Mouse (Mus musculus) heart, embryonic 15.5 days (tissue): ENCODE data around the gene Stam2. TPM values are rescaled to one million over a fixed set of nuclear protein-coding genes. Genes with fewer than 3 reads are reported as not detected.

ENCODE experiments used
- ATAC-seq: fragments of 200-750 bp; cut with Nextera tagmentation; replicated peaks from 2 replicates; pipeline ENCODE4 v1.8.0; 2017; ENCODE audit warnings: low read depth, moderate TSS enrichment; ENCODE audit not compliant: insufficient number of reproducible peaks, insufficient read depth, low FRiP score
- H3K27ac ChIP-seq: fragments of 300-500 bp; sonication (generic); 2 replicates; pipeline ENCODE4 v1.5.1; 2015; ENCODE audit warnings: mild to moderate bottlenecking, inconsistent platforms
- H3K27me3 ChIP-seq: fragments of 300-500 bp; sonication (generic); 2 replicates; pipeline ENCODE4 v1.6.1; 2015; ENCODE audit warnings: inconsistent platforms
- H3K36me3 ChIP-seq: fragments of 300-500 bp; sonication (generic); 2 replicates; pipeline ENCODE4 v1.6.1; 2015; ENCODE audit warnings: mild to moderate bottlenecking, inconsistent platforms
- H3K4me1 ChIP-seq: fragments of 300-500 bp; sonication (generic); replicated peaks from 2 replicates; pipeline ENCODE4 v1.6.1; 2015; ENCODE audit warnings: inconsistent platforms
- H3K4me2 ChIP-seq: fragments of 300-500 bp; sonication (generic); 2 replicates; pipeline ENCODE4 v1.6.1; 2015; ENCODE audit warnings: inconsistent platforms, mild to moderate bottlenecking, moderate library complexity
- H3K4me3 ChIP-seq: fragments of 300-500 bp; sonication (generic); 2 replicates; pipeline ENCODE4 v1.5.1; 2015; ENCODE audit warnings: mild to moderate bottlenecking, inconsistent platforms
- H3K9ac ChIP-seq: fragments of 300-500 bp; sonication (generic); 2 replicates; pipeline ENCODE4 v1.6.1; 2015; ENCODE audit warnings: mild to moderate bottlenecking, inconsistent platforms
- H3K9me3 ChIP-seq: fragments of 300-500 bp; sonication (generic); replicated peaks from 2 replicates; pipeline ENCODE4 v1.6.1; 2016; ENCODE audit warnings: inconsistent platforms
- WGBS: fragments of 180-500 bp; shearing (Covaris S2); methylation state at CpG from one replicate; pipeline ENCODE4 v1.1.7; 2015; ENCODE audit warnings: mixed read lengths; 5-methylcytosine and 5-hydroxymethylcytosine counted together
- polyA plus RNA-seq: library from polyadenylated mRNA; unstranded; fragments of >200 nt; fragmentation: Nextera tagmentation; extraction: Ambion mirVana; gene quantifications from 2 replicates; pipeline ENCODE4 v1.2.1, GENCODE M21; 2015

The Stam2 gene
- polyA plus RNA-seq, 1 experiment from 2014 or later = 27.1 TPM

DNA sequence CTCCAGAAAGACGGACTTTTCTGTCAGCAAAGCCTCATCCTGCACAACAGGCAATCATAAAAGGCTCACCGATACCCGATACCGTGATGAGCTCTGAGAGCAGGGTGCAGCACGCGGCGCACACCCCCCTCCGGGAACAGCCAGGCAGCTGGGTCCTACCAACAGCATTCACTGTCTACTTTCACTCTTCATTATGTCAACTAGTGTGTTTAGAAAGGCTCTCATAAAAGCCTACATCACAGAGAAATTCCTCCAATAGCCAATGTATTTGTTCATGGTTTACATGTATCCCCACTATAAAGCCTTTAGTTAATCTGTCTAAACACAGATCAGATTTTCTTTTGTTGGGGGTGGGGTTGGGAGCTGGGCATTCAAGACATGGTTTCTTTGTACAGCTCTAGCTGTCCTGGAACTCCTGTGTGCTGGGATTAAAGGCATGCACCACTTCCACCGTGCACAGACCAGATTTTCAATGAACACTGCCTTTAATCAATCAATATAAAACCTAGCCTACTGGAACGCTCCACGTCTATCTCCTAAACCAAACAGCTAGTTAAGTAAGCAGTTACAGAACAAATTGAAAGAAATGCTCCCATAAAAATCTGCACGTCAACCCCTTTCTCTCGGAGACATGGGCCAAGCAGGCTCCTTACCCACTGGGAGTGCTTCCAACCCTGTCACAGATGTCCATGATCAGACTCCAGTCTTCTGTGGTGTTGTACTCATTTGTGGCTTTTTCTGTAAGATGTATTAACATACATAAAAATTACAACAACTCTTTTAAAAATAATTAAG, 21.7 kb downstream of the Stam2 start:
- Histone ChIP-seq H3K27me3 (no peaks in the 10 kb centered on the region), H3K36me3 (no peaks in the 10 kb centered on the region), H3K9me3 (no peaks in the 10 kb centered on the region), H3K27ac (no peak overlapping the region), H3K9ac (no peak overlapping the region), H3K4me2 (no peak overlapping the region), H3K4me1 (no peaks in the 10 kb centered on the region), H3K4me3 (no peak overlapping the region)
- no peak for ATAC-seq
- 78% methylated on average over 13 of the region's 13 CpGs for WGBS

DNA sequence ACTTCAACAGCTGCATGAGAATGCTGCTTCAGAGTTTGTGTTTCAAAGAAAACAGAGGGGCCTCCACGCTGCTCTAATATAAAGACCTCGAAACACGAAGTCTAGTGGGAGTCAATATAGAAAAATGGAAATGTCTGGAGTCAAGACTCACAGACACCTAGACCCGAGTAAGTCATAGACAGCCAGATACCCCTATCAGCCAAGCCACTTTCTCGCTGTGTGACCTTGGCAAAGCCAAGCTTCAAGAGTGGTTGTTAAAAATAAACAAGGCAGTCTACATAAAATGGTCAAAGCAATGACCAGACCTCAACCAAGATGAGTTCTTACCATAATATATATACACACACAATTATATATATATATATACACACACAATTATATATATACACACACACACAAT, 25.0 kb downstream of the Stam2 start:
- Histone ChIP-seq H3K4me1 (no peaks in the 10 kb centered on the region), H3K9me3 (no peaks in the 10 kb centered on the region), H3K9ac (no peak overlapping the region), H3K4me2 (no peak overlapping the region), H3K36me3 (peaks cover 21% of the 10 kb centered on the region), H3K4me3 (no peak overlapping the region), H3K27ac (no peak overlapping the region), H3K27me3 (no peaks in the 10 kb centered on the region)
- ATAC-seq = no peak
- 67% methylated on average over 5 of the region's 5 CpGs for WGBS

GRCm38 (mm10) chr2:52715538-52715937, 26.5 kb downstream of the Stam2 start:
- H3K4me2 ChIP-seq = no peak overlapping the region
- ATAC-seq = no peak
- WGBS = 91% methylated on average over 6 of the region's 6 CpGs
- no peaks in the 10 kb centered on the region for H3K4me1 ChIP-seq
- H3K4me3 ChIP-seq = no peak overlapping the region
- H3K27me3 ChIP-seq = no peaks in the 10 kb centered on the region
- H3K9ac ChIP-seq = no peak overlapping the region
- H3K36me3 ChIP-seq = peaks cover 21% of the 10 kb centered on the region
- H3K27ac ChIP-seq = no peak overlapping the region
- no peaks in the 10 kb centered on the region for H3K9me3 ChIP-seq

- H3K27me3 ChIP-seq = no peaks in the 10 kb centered on the region
- no peak overlapping the region for H3K9ac ChIP-seq
- H3K27ac ChIP-seq = no peak overlapping the region
- H3K9me3 ChIP-seq = no peaks in the 10 kb centered on the region
- no peak overlapping the region for H3K4me3 ChIP-seq
- H3K4me2 ChIP-seq = no peak overlapping the region
- no peak for ATAC-seq
- no peaks in the 10 kb centered on the region for H3K4me1 ChIP-seq
- 94% methylated on average over 4 of the region's 4 CpGs for WGBS
- peaks cover 31% of the 10 kb centered on the region for H3K36me3 ChIP-seq
Measured at GRCm38 (mm10) chr2:52714111-52714510, 28.0 kb downstream of the Stam2 start.

DNA sequence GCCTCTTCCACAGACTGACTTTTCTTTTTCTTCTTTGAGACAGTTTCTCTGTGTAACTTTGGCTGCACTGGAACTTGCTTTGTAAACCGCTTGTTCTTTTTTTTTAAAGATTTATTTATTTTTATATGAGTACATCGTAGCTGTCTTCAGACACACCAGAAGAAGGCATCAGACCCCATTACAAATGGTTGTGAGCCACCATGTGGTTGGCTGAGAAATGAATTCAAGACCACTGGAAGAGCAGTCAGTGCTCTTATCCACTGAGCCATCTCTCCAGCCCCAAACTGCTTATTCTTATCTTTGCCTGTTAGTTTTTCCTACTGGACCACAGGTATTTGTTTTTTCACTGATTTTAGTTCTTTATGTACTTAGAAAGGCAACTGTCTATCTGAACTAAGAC, 31.3 kb downstream of the Stam2 start:
- no peak overlapping the region for H3K27ac ChIP-seq
- ATAC-seq = no peak
- H3K4me2 ChIP-seq = no peak overlapping the region
- no peaks in the 10 kb centered on the region for H3K9me3 ChIP-seq
- H3K4me1 ChIP-seq = no peaks in the 10 kb centered on the region
- WGBS = 83% methylated on average over 2 of the region's 2 CpGs
- H3K4me3 ChIP-seq = no peak overlapping the region
- H3K27me3 ChIP-seq = no peaks in the 10 kb centered on the region
- H3K36me3 ChIP-seq = peaks cover 45% of the 10 kb centered on the region
- H3K9ac ChIP-seq = no peak overlapping the region

- H3K27me3 ChIP-seq = no peaks in the 10 kb centered on the region
- no peak overlapping the region for H3K4me3 ChIP-seq
- H3K36me3 ChIP-seq = peaks cover 43% of the 10 kb centered on the region
- no peaks in the 10 kb centered on the region for H3K4me1 ChIP-seq
- no peak overlapping the region for H3K9ac ChIP-seq
- no peak for ATAC-seq
- no peak overlapping the region for H3K27ac ChIP-seq
- WGBS = 87% methylated on average over 5 of the region's 5 CpGs
- H3K4me2 ChIP-seq = no peak overlapping the region
- no peaks in the 10 kb centered on the region for H3K9me3 ChIP-seq
Measured at GRCm38 (mm10) chr2:52709417-52709816, 32.7 kb downstream of the Stam2 start.

DNA sequence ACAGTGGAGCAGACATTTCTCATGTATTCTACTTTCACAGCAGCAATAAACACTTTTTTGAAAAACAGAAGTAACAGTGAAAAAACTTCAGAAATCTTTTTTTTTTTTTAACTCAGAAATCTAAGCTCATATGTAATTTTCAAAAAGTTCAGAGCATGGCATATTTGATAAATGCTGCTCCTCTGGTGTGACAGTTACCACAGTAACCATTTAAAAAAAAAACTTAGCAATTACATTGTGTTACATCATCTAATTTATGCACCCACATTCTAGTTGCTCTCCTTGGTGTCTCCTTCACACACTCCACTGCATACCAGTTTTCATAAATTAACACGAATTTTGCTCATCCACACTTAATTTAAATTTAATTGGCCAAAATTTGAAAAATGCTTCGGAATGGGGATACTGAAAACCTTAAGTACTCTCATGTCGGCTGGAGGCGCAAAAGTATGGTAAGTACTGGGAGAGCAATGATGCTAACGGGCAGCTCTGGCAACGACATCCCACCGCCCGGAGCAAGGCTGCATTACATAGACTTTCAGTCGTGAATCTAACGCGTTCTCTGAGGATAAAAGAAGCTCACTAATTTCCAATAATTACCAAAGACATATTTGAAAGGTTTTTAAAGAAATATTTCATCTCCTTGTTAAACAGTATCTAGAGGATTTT, 40.6 kb downstream of the Stam2 start:
- Histone ChIP-seq H3K9ac (no peak overlapping the region), H3K9me3 (no peaks in the 10 kb centered on the region), H3K27ac (no peak overlapping the region), H3K27me3 (no peaks in the 10 kb centered on the region), H3K36me3 (peaks cover 22% of the 10 kb centered on the region), H3K4me2 (no peak overlapping the region), H3K4me1 (no peaks in the 10 kb centered on the region), H3K4me3 (no peak overlapping the region)
- 89% methylated on average over 11 of the region's 11 CpGs for WGBS
- no peak for ATAC-seq

GRCm38 (mm10) chr2:52700352-52700751, 41.7 kb downstream of the Stam2 start:
- Histone ChIP-seq H3K36me3 (peaks cover 13% of the 10 kb centered on the region), H3K27me3 (no peaks in the 10 kb centered on the region), H3K4me1 (no peaks in the 10 kb centered on the region), H3K4me2 (no peak overlapping the region), H3K4me3 (no peak overlapping the region), H3K27ac (no peak overlapping the region), H3K9ac (no peak overlapping the region), H3K9me3 (no peaks in the 10 kb centered on the region)
- WGBS = 72% methylated on average over 5 of the region's 5 CpGs
- no peak for ATAC-seq

DNA sequence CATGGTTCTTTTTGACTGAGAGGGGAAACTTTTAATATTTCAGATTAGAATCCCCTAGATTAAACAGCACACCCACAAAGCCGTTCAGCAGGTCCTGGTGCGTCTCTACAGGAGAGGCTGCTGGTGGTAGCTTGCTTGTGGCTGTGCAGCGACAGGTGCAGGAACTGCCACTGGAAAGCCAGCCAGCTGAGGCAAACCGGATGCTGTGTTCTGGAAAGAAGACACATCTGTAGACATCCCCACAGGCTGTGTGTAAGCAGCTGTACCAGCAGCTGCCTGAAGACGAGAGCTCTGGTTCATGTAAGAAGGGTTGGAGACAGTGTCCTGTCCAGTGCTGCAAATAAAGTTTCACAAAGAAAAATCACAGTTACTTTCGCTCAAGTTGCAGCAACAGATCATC, 47.5 kb downstream of the Stam2 start:
- ATAC-seq = no peak
- H3K9ac ChIP-seq = no peak overlapping the region
- no peak overlapping the region for H3K27ac ChIP-seq
- no peaks in the 10 kb centered on the region for H3K27me3 ChIP-seq
- no peaks in the 10 kb centered on the region for H3K4me1 ChIP-seq
- H3K9me3 ChIP-seq = no peaks in the 10 kb centered on the region
- 84% methylated on average over 6 of the region's 6 CpGs for WGBS
- H3K4me2 ChIP-seq = no peak overlapping the region
- peaks cover 2% of the 10 kb centered on the region for H3K36me3 ChIP-seq
- H3K4me3 ChIP-seq = no peak overlapping the region

- WGBS = 72% methylated on average over 4 of the region's 4 CpGs
- H3K4me1 ChIP-seq = no peaks in the 10 kb centered on the region
- no peak overlapping the region for H3K9ac ChIP-seq
- H3K9me3 ChIP-seq = no peaks in the 10 kb centered on the region
- no peak overlapping the region for H3K27ac ChIP-seq
- no peak overlapping the region for H3K4me3 ChIP-seq
- H3K4me2 ChIP-seq = no peak overlapping the region
- no peaks in the 10 kb centered on the region for H3K27me3 ChIP-seq
- ATAC-seq = no peak
- H3K36me3 ChIP-seq = no peaks in the 10 kb centered on the region; the same call in none of the 2 replicates
Measured at GRCm38 (mm10) chr2:52691745-52692144, 50.3 kb downstream of the Stam2 start.

- Histone ChIP-seq H3K27ac (no peak overlapping the region), H3K9me3 (no peaks in the 10 kb centered on the region), H3K4me1 (no peaks in the 10 kb centered on the region), H3K9ac (no peak overlapping the region), H3K4me2 (no peak overlapping the region), H3K4me3 (no peak overlapping the region), H3K27me3 (no peaks in the 10 kb centered on the region), H3K36me3 (no peaks in the 10 kb centered on the region)
- no peak for ATAC-seq
- WGBS = 69% methylated on average over 6 of the region's 6 CpGs
Measured at GRCm38 (mm10) chr2:52686601-52687000, 55.5 kb downstream of the Stam2 start.

DNA sequence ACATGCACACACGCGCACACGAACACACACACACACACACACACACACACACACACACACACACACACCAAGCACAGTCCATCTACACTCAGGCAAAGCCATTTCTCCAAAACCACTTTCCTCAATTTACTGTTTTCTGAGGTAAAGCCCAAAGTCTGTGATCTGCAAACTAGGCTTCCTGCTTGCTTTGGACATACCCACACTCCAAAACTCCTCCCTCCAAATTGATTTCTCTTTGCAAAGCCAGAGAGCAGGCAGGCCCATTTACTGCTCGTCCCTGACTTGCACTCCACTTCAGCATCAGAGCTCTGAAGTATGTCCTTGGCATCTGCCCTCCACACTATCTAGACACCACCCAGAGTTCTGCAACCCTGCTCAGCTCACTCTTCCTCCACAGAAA, 64.5 kb downstream of the Stam2 start:
- 67% methylated on average over 4 of the region's 4 CpGs for WGBS
- ATAC-seq = no peak

More for the DNA sequence above, 64.5 kb downstream of the Stam2 start:
- Histone ChIP-seq H3K27ac (no peak overlapping the region), H3K9me3 (no peaks in the 10 kb centered on the region), H3K36me3 (no peaks in the 10 kb centered on the region), H3K4me1 (peaks cover 23% of the 10 kb centered on the region), H3K4me3 (no peak overlapping the region), H3K9ac (no peak overlapping the region), H3K27me3 (peaks cover 22% of the 10 kb centered on the region), H3K4me2 (no peak overlapping the region)
